In genomic region chr8:10883418-10883817, GRCm38 (mm10) we compare ENCODE assay signal across 29 mouse cellular contexts.
DNase-seq lines count a peak whose midpoint lies in the region; ATAC-seq lines count a peak whose summit lies in the region.
"Had no signal": no experiment of that assay in that cellular context is flagged by ENCODE, and none has a peak within 500 bp of the region (broad histone marks: within the 10 kb centered on the region; RNA-seq: fewer than 3 reads in every experiment).

No protein-coding gene starts in this region.

- H3K4me3 ChIP-seq in midbrain, embryonic 14.5 days (replicated peaks; ENCODE audit: low read depth, low read length), result no peak overlapping the region
- no peak overlapping the region for H3K4me3 ChIP-seq in midbrain, embryonic 16.5 days (ENCODE audit: low read depth, low read length)
- H3K4me3 ChIP-seq: forebrain, embryonic 13.5 days; hindbrain, embryonic 15.5 days; layer of hippocampus, adult 2 months; limb, embryonic 10.5 days; limb, embryonic 15.5 days; liver, embryonic 13.5 days; midbrain, embryonic 13.5 days; neural tube, embryonic 15.5 days had no signal

- 78% methylated on average over 7 of the region's 7 CpGs for WGBS in midbrain, embryonic 14.5 days
- 77% methylated on average over 7 of the region's 7 CpGs for WGBS in midbrain, embryonic 16.5 days

- peak; percentile 97 for DNase-seq in heart, adult 11 months
- DNase-seq in heart, postnatal 25 days (ENCODE audit: low spot score), result no peak
- peak; percentile 26 for DNase-seq in gastrocnemius, postnatal 10 days
- peak; percentile 54 to 66 for DNase-seq in heart, adult 9 months (ENCODE audit: low spot score in 2 of 2)
- peak; percentile 70 to 73 for DNase-seq in heart, postnatal 10 days
- no peak for DNase-seq in midbrain, embryonic 14.5 days
- DNase-seq in c-Kit-positive CD71-positive TER-119-positive erythroid progenitor cells, embryonic 14.5 days (ENCODE audit: low spot score), result no peak
- DNase-seq: adrenal gland, postnatal 10 days; cerebellum, adult 11 months; cerebellum, adult 9-10 months; cerebellum, postnatal 36 days; kidney, adult 11 months; kidney, postnatal 36 days; liver, embryonic 13.5 days; lung, adult 18-20 months; thymus, postnatal 4 days had no signal

- ATAC-seq in midbrain, embryonic 14.5 days (ENCODE audit: low FRiP score, low TSS enrichment), result no peak
- ATAC-seq in midbrain, embryonic 16.5 days, result no peak
- ATAC-seq: forebrain, embryonic 13.5 days; inflammation-experienced regulatory T-cells, adult 6 months; lung, postnatal 0 days; midbrain, embryonic 13.5 days; Patski had no signal

- no peak overlapping the region for H3K27ac ChIP-seq in midbrain, embryonic 14.5 days (replicated peaks; ENCODE audit: low read depth, low read length)
- H3K27ac ChIP-seq in midbrain, embryonic 16.5 days (ENCODE audit: low read length), result no peak overlapping the region
- H3K27ac ChIP-seq: forebrain, embryonic 13.5 days; hindbrain, embryonic 15.5 days; layer of hippocampus, adult 2 months; limb, embryonic 10.5 days; limb, embryonic 15.5 days; liver, embryonic 13.5 days; macrophage; midbrain, embryonic 13.5 days; neural tube, embryonic 15.5 days; stomach, postnatal 0 days had no signal

- H3K36me3 ChIP-seq in midbrain, embryonic 14.5 days (ENCODE audit: control insufficient read depth, insufficient read depth, low read length), result no peaks in the 10 kb centered on the region
- H3K36me3 ChIP-seq in midbrain, embryonic 16.5 days (ENCODE audit: control insufficient read depth, insufficient read depth, low read length), result no peaks in the 10 kb centered on the region
- H3K36me3 ChIP-seq: hindbrain, embryonic 15.5 days; limb, embryonic 10.5 days; limb, embryonic 15.5 days; liver, embryonic 13.5 days; midbrain, embryonic 13.5 days; neural tube, embryonic 15.5 days had no signal

- no peaks in the 10 kb centered on the region for H3K9me3 ChIP-seq in midbrain, embryonic 14.5 days (ENCODE audit: control insufficient read depth, low read length)
- H3K9me3 ChIP-seq in midbrain, embryonic 16.5 days (replicated peaks; ENCODE audit: control insufficient read depth, low read length, poor library complexity, severe bottlenecking), result no peaks in the 10 kb centered on the region
- H3K9me3 ChIP-seq: forebrain, embryonic 13.5 days; hindbrain, embryonic 15.5 days; limb, embryonic 10.5 days; limb, embryonic 15.5 days; liver, embryonic 13.5 days; midbrain, embryonic 13.5 days; neural tube, embryonic 15.5 days had no signal

- intact Hi-C loops in heart, postnatal 25 days (cut with DNase I), result loop anchor here (5.0 to 10.0 kb wide), 3 partner anchors 74 to 291 kb away; partner anchors contain the start of gene Irs2
- intact Hi-C loops in heart, postnatal 10 days (cut with DNase I), result loop anchor here (5.0 kb wide), 2 partner anchors 124 to 289 kb away; partner anchors contain the start of gene Irs2

- no peaks in the 10 kb centered on the region for H3K27me3 ChIP-seq in midbrain, embryonic 14.5 days (ENCODE audit: control insufficient read depth, insufficient read depth, low read length)
- no peaks in the 10 kb centered on the region for H3K27me3 ChIP-seq in midbrain, embryonic 16.5 days (ENCODE audit: control insufficient read depth, insufficient read depth, low read depth, low read length)
- H3K27me3 ChIP-seq: hindbrain, embryonic 15.5 days; midbrain, embryonic 13.5 days; Patski had no signal

- no peak overlapping the region for H3K9ac ChIP-seq in midbrain, embryonic 14.5 days (replicated peaks; ENCODE audit: low read length)
- H3K9ac ChIP-seq in midbrain, embryonic 16.5 days (ENCODE audit: low read depth, low read length), result no peak overlapping the region
- H3K9ac ChIP-seq: forebrain, embryonic 13.5 days; hindbrain, embryonic 15.5 days; limb, embryonic 15.5 days; liver, embryonic 13.5 days; midbrain, embryonic 13.5 days; neural tube, embryonic 15.5 days had no signal

- no peaks in the 10 kb centered on the region for H3K4me1 ChIP-seq in midbrain, embryonic 14.5 days (ENCODE audit: control insufficient read depth, insufficient read depth, low read length)
- no peaks in the 10 kb centered on the region for H3K4me1 ChIP-seq in midbrain, embryonic 16.5 days (ENCODE audit: control insufficient read depth, insufficient read depth, low read length)
- H3K4me1 ChIP-seq: hindbrain, embryonic 15.5 days; limb, embryonic 10.5 days; limb, embryonic 15.5 days; midbrain, embryonic 13.5 days had no signal

- H3K4me2 ChIP-seq in midbrain, embryonic 14.5 days (ENCODE audit: low read length), result no peak overlapping the region
- no peak overlapping the region for H3K4me2 ChIP-seq in midbrain, embryonic 16.5 days (ENCODE audit: low read length)
- H3K4me2 ChIP-seq: forebrain, embryonic 13.5 days; hindbrain, embryonic 15.5 days; limb, embryonic 15.5 days; liver, embryonic 13.5 days; midbrain, embryonic 13.5 days; neural tube, embryonic 15.5 days had no signal

Comparison
In these comparisons a context has a peak if more than half of its experiments do, and no peak if none do; other contexts are left out.
1. DNase-seq: peak in heart, adult 11 months (single experiment), gastrocnemius, postnatal 10 days (single experiment), heart, adult 9 months (2 of 2) and heart, postnatal 10 days (2 of 2); none in heart, postnatal 25 days (single experiment), midbrain, embryonic 14.5 days (single experiment) and c-Kit-positive CD71-positive TER-119-positive erythroid progenitor cells, embryonic 14.5 days (single experiment).